Mouse (Mus musculus) heart, postnatal 0 days (tissue): ENCODE data around the gene Mettl14.
A peak's percentile ranks its signal among the peaks of the same experiment; 100 is the strongest.

Source experiments
- CTCF ChIP-seq: IDR thresholded peaks from 2 replicates; pipeline ENCODE4 v1.5.1; 2016; ENCODE audit warnings: antibody characterized with exemption, control low read depth, low read depth
- EP300 ChIP-seq: IDR thresholded peaks from 2 replicates; pipeline ENCODE4 v1.6.1; 2016; ENCODE audit warnings: antibody characterized with exemption, low read depth

DNA sequence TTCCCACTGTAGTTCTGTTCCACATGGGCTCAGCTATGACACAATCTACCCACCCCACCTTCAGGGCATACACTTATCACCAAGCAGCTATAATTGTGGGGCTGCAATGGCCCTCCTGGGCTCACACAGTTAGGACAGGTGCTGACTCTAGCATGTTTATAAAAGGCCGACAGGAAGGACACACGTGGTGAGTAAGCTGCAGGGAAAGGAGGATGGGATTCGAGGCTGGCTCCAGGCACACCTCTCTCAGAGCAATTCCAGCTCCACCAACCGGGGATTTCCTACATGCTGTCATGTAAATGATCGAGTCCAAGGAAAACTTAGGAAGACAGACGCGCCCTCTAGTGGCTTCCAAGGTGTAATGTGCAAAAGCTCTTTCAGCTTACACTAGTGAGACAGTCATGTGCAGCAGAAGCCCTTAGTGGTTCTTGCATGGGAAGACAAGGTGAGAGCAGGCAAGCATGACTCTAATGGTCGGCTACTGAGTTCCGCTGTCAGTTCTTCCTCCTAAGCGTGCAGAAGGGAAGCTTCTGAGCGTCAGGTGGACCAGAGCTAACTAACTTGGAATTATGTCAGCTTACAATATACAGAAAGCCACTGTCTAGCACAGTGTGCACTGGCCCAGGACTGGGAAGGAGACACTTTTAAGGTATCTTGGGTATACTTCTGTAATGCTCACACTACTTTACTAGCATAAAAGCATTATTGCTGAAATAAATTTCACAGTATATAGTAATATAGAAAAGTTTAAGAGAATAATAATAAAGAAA lies 14.0 kb downstream of the Mettl14 start:
- TF ChIP-seq CTCF (peak; percentile 86), EP300 (no peak)
